Mouse (Mus musculus) forebrain, embryonic 16.5 days (tissue): Measurements from ENCODE around the gene Icam5. TPM values are rescaled to one million over a fixed set of nuclear protein-coding genes. Genes with fewer than 3 reads are reported as not detected.

Experiments used
- ATAC-seq: fragments of 200-750 bp; cut with Nextera tagmentation; 2 replicates; pipeline ENCODE4 v1.8.0; 2017; ENCODE audit warnings: mild to moderate bottlenecking, moderate library complexity
- H3K27ac ChIP-seq: fragments of 300-500 bp; sonication (generic); 2 replicates; pipeline ENCODE4 v1.5.1; 2014; ENCODE audit warnings: low read length, control low read depth
- H3K27me3 ChIP-seq: fragments of 300-500 bp; sonication (generic); replicated peaks from 2 replicates; pipeline ENCODE4 v1.6.1; 2014; ENCODE audit warnings: low read length; ENCODE audit not compliant: control insufficient read depth, insufficient read depth
- H3K36me3 ChIP-seq: fragments of 300-500 bp; sonication (generic); 2 replicates; pipeline ENCODE4 v1.6.1; 2014; ENCODE audit not compliant: control insufficient read depth, insufficient read depth
- H3K4me1 ChIP-seq: fragments of 300-500 bp; sonication (generic); replicated peaks from 2 replicates; pipeline ENCODE4 v1.6.1; 2014; ENCODE audit warnings: low read length; ENCODE audit not compliant: control insufficient read depth, insufficient read depth
- H3K4me2 ChIP-seq: fragments of 300-500 bp; sonication (generic); 2 replicates; pipeline ENCODE4 v1.6.1; 2014; ENCODE audit warnings: mild to moderate bottlenecking, low read length, control low read depth
- H3K4me3 ChIP-seq: fragments of 300-500 bp; sonication (generic); replicated peaks from 2 replicates; pipeline ENCODE4 v1.5.1; 2014; ENCODE audit warnings: mild to moderate bottlenecking, low read length, control low read depth
- H3K9ac ChIP-seq: fragments of 300-500 bp; sonication (generic); replicated peaks from 2 replicates; pipeline ENCODE4 v1.6.1; 2014; ENCODE audit warnings: low read depth, low read length, control low read depth
- H3K9me3 ChIP-seq: fragments of 300-500 bp; sonication (generic); 2 replicates; pipeline ENCODE4 v1.6.1; 2016; ENCODE audit warnings: low read length; ENCODE audit not compliant: control insufficient read depth
- WGBS: fragments of 180-500 bp; shearing (Covaris S2); extraction: QIAGEN DNeasy Blood & Tissue Kit; methylation state at CpG from one replicate; pipeline ENCODE4 v1.1.7; 2014; 5-methylcytosine and 5-hydroxymethylcytosine counted together
- microRNA counts: library from miRNA; unstranded; fragments of <30 nt; microRNA quantifications from one replicate; lab custom pipeline; 2016
- microRNA-seq: library from miRNA; unstranded; fragments of <30 nt; microRNA quantifications from one replicate; pipeline ENCODE4, GENCODE M21; 2017
- polyA plus RNA-seq: library from polyadenylated mRNA; unstranded; fragments of >200 nt; fragmentation: Nextera tagmentation; extraction: Ambion mirVana; gene quantifications from 2 replicates; pipeline ENCODE4 v1.2.1, GENCODE M21; 2015

The Icam5 gene
- polyA plus RNA-seq, 1 experiment from 2014 or later, result 2.4 TPM

GRCm38 (mm10) chr9:21073044-21073840, 41.4 kb downstream of the Icam5 start, which contains the start of the genes Gm49373 and Fdx1l:
TSS of gene Gm49373 (minus strand) at chr9:21073096.
TSS of gene Fdx1l (minus strand) at chr9:21073614.
- 1% methylated on average over 58 of the region's 58 CpGs for WGBS
- Histone ChIP-seq H3K4me2 (peak within 1 kb of the TSS; percentile 96), H3K27ac (peak within 1 kb of the TSS; percentile 61), H3K4me1 (peaks cover 15% of the 10 kb centered on the region), H3K9me3 (no peaks in the 10 kb centered on the region), H3K36me3 (peaks cover 10% of the 10 kb centered on the region), H3K4me3 (peak within 1 kb of the TSS; percentile 92), H3K27me3 (no peaks in the 10 kb centered on the region), H3K9ac (peak within 1 kb of the TSS; percentile 88)
- peak; percentile 96 for ATAC-seq

- Histone ChIP-seq H3K27ac (no peak overlapping the region), H3K4me2 (no peak overlapping the region; the same call in 1 of the 2 replicates), H3K4me1 (peaks cover 15% of the 10 kb centered on the region), H3K27me3 (no peaks in the 10 kb centered on the region), H3K9ac (no peak overlapping the region), H3K9me3 (no peaks in the 10 kb centered on the region), H3K4me3 (no peak overlapping the region), H3K36me3 (peaks cover 18% of the 10 kb centered on the region)
- ATAC-seq, result no peak
- WGBS, result 93% methylated on average over 1 of the region's 1 CpGs
These were observed 42.3 kb downstream of the Icam5 start for GRCm38 (mm10) chr9:21074173-21074572.

- peaks cover 31% of the 10 kb centered on the region for H3K36me3 ChIP-seq
- 96% methylated on average over 3 of the region's 3 CpGs for WGBS
These were observed 43.8 kb downstream of the Icam5 start for GRCm38 (mm10) chr9:21075625-21076024.

GRCm38 (mm10) chr9:21081127-21081526, 49.3 kb downstream of the Icam5 start:
- no peak overlapping the region for H3K4me3 ChIP-seq
- no peaks in the 10 kb centered on the region for H3K27me3 ChIP-seq

More at GRCm38 (mm10) chr9:21075625-21076024, 43.8 kb downstream of the Icam5 start:
- Histone ChIP-seq H3K27me3 (no peaks in the 10 kb centered on the region), H3K27ac (no peak overlapping the region), H3K4me2 (no peak overlapping the region), H3K9me3 (no peaks in the 10 kb centered on the region), H3K9ac (no peak overlapping the region), H3K4me1 (peaks cover 15% of the 10 kb centered on the region), H3K4me3 (no peak overlapping the region)
- no peak for ATAC-seq

GRCm38 (mm10) chr9:21083324-21083723, 51.5 kb downstream of the Icam5 start:
- Histone ChIP-seq H3K9ac (no peak overlapping the region), H3K36me3 (peaks cover 54% of the 10 kb centered on the region), H3K27ac (no peak overlapping the region), H3K27me3 (no peaks in the 10 kb centered on the region), H3K4me1 (no peaks in the 10 kb centered on the region), H3K4me3 (no peak overlapping the region), H3K4me2 (no peak overlapping the region), H3K9me3 (no peaks in the 10 kb centered on the region)
- ATAC-seq, result no peak
- WGBS, result 90% methylated on average over 3 of the region's 3 CpGs

More at GRCm38 (mm10) chr9:21081127-21081526, 49.3 kb downstream of the Icam5 start:
- Histone ChIP-seq H3K9me3 (no peaks in the 10 kb centered on the region), H3K4me2 (no peak overlapping the region), H3K4me1 (no peaks in the 10 kb centered on the region), H3K27ac (no peak overlapping the region), H3K36me3 (peaks cover 51% of the 10 kb centered on the region), H3K9ac (no peak overlapping the region)
- ATAC-seq, result no peak
- 88% methylated on average over 9 of the region's 9 CpGs for WGBS

MicroRNAs within 50 kb of the gene (microRNA counts, 519-probe panel; counts per million panel counts)
- microRNA mmu-miR-1900 (lab: Ali Mortazavi, UCI), result 2,894 counts per million, percentile 75 among the panel's probes with 10 or more counts

Small RNAs within 50 kb of the gene (microRNA-seq; reads per million reads assigned to microRNA genes)
- gene Mir1900, result not detected
- gene Mir7082, result not detected

Other genes with a start within 250 kb of the Icam5 start
- 0.26 and 0.33 TPM in 2 replicates for gene Col5a3, start 217.0 kb upstream of the Icam5 start, polyA plus RNA-seq
- gene Rdh8, start 213.6 kb upstream of the Icam5 start, polyA plus RNA-seq, result not detected in 2 replicates
- 4.6 and 8.8 TPM in 2 replicates for gene A230050P20Rik, start 163.4 kb upstream of the Icam5 start, polyA plus RNA-seq
- gene Angptl6, start 152.3 kb upstream of the Icam5 start, polyA plus RNA-seq, result 16.6 and 20.2 TPM in 2 replicates
- gene Ppan, start 143.9 kb upstream of the Icam5 start, polyA plus RNA-seq, result 59.6 and 60.4 TPM in 2 replicates
- gene Eif3g, start 133.4 kb upstream of the Icam5 start, polyA plus RNA-seq, result 260 and 268 TPM in 2 replicates
- gene Dnmt1, start 72.2 kb upstream of the Icam5 start, polyA plus RNA-seq, result 85.3 and 88.9 TPM in 2 replicates
- 7.5 and 7.7 TPM in 2 replicates for gene S1pr2, start 55.3 kb upstream of the Icam5 start, polyA plus RNA-seq
- 109 and 113 TPM in 2 replicates for gene Mrpl4, start 29.3 kb upstream of the Icam5 start, polyA plus RNA-seq
- 3.3 and 4.5 TPM in 2 replicates for gene Icam1, start 16.1 kb upstream of the Icam5 start, polyA plus RNA-seq
- gene Icam4, start 2.7 kb upstream of the Icam5 start, polyA plus RNA-seq, result not detected in 2 replicates
- gene Zglp1, start 35.0 kb downstream of the Icam5 start, polyA plus RNA-seq, result 0.25 and 1.7 TPM in 2 replicates
- 1.2 and 1.4 TPM in 2 replicates for gene Gm49373, start 41.0 kb downstream of the Icam5 start, polyA plus RNA-seq
- 49.7 and 60.5 TPM in 2 replicates for gene Fdx1l, start 41.5 kb downstream of the Icam5 start, polyA plus RNA-seq
- gene Gm38431, start 59.9 kb downstream of the Icam5 start, polyA plus RNA-seq, result 1.6 and 1.9 TPM in 2 replicates
- 37.4 and 38.8 TPM in 2 replicates for gene Raver1, start 59.9 kb downstream of the Icam5 start, polyA plus RNA-seq
- gene Tyk2, start 99.2 kb downstream of the Icam5 start, polyA plus RNA-seq, result 10.4 and 13.7 TPM in 2 replicates
- gene Cdc37, start 117.9 kb downstream of the Icam5 start, polyA plus RNA-seq, result 213 and 234 TPM in 2 replicates
- gene Pde4a, start 133.6 kb downstream of the Icam5 start, polyA plus RNA-seq, result 24.9 and 32.0 TPM in 2 replicates
- 74.2 and 78.5 TPM in 2 replicates for gene Keap1, start 207.3 kb downstream of the Icam5 start, polyA plus RNA-seq
- 2.6 and 2.8 TPM in 2 replicates for gene S1pr5, start 216.4 kb downstream of the Icam5 start, polyA plus RNA-seq
- gene Atg4d, start 233.2 kb downstream of the Icam5 start, polyA plus RNA-seq, result 47.6 and 51.8 TPM in 2 replicates